ENCODE assay signal across 28 mouse cellular contexts in the genomic region with DNA sequence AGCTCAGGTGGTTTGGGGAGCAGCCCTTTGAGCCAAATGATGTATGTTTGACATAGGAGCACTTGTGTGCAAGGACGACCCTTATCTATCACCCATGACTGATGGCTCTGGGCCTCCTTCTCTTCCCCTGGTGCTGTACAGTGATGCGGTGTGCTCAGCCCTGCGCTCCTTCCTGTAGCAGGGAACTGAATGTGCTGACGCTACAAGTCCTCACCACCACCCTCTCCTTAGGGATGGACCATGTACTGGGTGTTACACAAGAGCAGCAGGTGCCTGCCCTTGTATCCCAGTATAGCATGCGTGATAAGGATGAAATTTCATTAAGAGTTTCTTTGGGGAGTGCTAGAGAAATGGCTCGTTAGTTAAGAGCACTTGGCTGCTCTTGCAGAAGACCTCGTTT. TPM values are rescaled to one million over a fixed set of nuclear protein-coding genes. Genes with fewer than 3 reads are reported as not detected.
DNase-seq lines count a peak whose midpoint lies in the region; ATAC-seq and TF ChIP-seq lines count a peak whose summit lies in the region.
"Had no signal": no experiment of that assay in that cellular context is flagged by ENCODE, and none has a peak within 500 bp of the region (broad histone marks: within the 10 kb centered on the region; RNA-seq: fewer than 3 reads in every experiment).

No protein-coding gene starts in this region.

- H3K36me3 ChIP-seq in neural tube, embryonic 13.5 days, result peaks cover 89% of the 10 kb centered on the region
- peaks cover 84% of the 10 kb centered on the region for H3K36me3 ChIP-seq in neural tube, embryonic 15.5 days
- peaks cover 61% of the 10 kb centered on the region for H3K36me3 ChIP-seq in myocyte (ENCODE audit: control insufficient read depth, insufficient read depth)

- H3K4me3 ChIP-seq in neural tube, embryonic 13.5 days, result no peak overlapping the region
- no peak overlapping the region for H3K4me3 ChIP-seq in neural tube, embryonic 15.5 days (replicated peaks)
- H3K4me3 ChIP-seq in myocyte, result no peak overlapping the region
- H3K4me3 ChIP-seq: erythroblast, embryonic 14.5 days; forebrain, embryonic 15.5 days; heart, adult 2 months; hindbrain, embryonic 12.5 days; left cerebral cortex, adult 2 months; midbrain, embryonic 13.5 days had no signal

- H3ac ChIP-seq in myocyte (ENCODE audit: control insufficient read depth, insufficient read length), result no peak overlapping the region

- H3K4me1 ChIP-seq in neural tube, embryonic 13.5 days (replicated peaks), result peaks cover 44% of the 10 kb centered on the region
- H3K4me1 ChIP-seq in neural tube, embryonic 15.5 days, result peaks cover 47% of the 10 kb centered on the region

- H3K79me2 ChIP-seq in myocyte (ENCODE audit: control insufficient read depth, insufficient read depth), result peaks cover 56% of the 10 kb centered on the region

- no peaks in the 10 kb centered on the region for H3K27me3 ChIP-seq in neural tube, embryonic 13.5 days
- no peaks in the 10 kb centered on the region for H3K27me3 ChIP-seq in neural tube, embryonic 15.5 days (replicated peaks)
- H3K27me3 ChIP-seq in myocyte (ENCODE audit: control insufficient read depth, insufficient read depth, insufficient read length), result no peaks in the 10 kb centered on the region
- H3K27me3 ChIP-seq: embryonic facial prominence, embryonic 13.5 days; forebrain, embryonic 15.5 days; hindbrain, embryonic 12.5 days; midbrain, embryonic 13.5 days had no signal

- 0 out of 2 replicates have a peak overlapping the region, but pooled peaks have one; percentile 4 for H3K9ac ChIP-seq in neural tube, embryonic 13.5 days
- no peak overlapping the region for H3K9ac ChIP-seq in neural tube, embryonic 15.5 days (replicated peaks)
- H3K9ac ChIP-seq: embryonic facial prominence, embryonic 13.5 days; forebrain, embryonic 15.5 days; liver, embryonic 14.5 days; midbrain, embryonic 13.5 days had no signal

- H3K9me3 ChIP-seq in neural tube, embryonic 13.5 days, result no peaks in the 10 kb centered on the region
- no peaks in the 10 kb centered on the region for H3K9me3 ChIP-seq in neural tube, embryonic 15.5 days (replicated peaks)
- H3K9me3 ChIP-seq: embryonic facial prominence, embryonic 13.5 days; forebrain, embryonic 15.5 days; hindbrain, embryonic 12.5 days; midbrain, embryonic 13.5 days had no signal

- no peak overlapping the region for H3K27ac ChIP-seq in neural tube, embryonic 13.5 days (replicated peaks)
- H3K27ac ChIP-seq in neural tube, embryonic 15.5 days (replicated peaks), result no peak overlapping the region
- H3K27ac ChIP-seq: embryonic facial prominence, embryonic 13.5 days; forebrain, embryonic 15.5 days; heart, adult 2 months; hindbrain, embryonic 12.5 days; left cerebral cortex, adult 2 months; liver, embryonic 14.5 days; midbrain, embryonic 13.5 days had no signal

- WGBS in neural tube, embryonic 13.5 days, result 83% methylated on average over 7 of the region's 7 CpGs
- 74% methylated on average over 7 of the region's 7 CpGs for WGBS in neural tube, embryonic 15.5 days

- peak; percentile 92 for DNase-seq in heart, adult 11 months
- no peak for DNase-seq in heart, adult 8-10 months (ENCODE audit: low spot score)
- DNase-seq in kidney, postnatal 25 days, result peak; percentile 44 to 83
- DNase-seq in kidney, adult 18-20 months, result no peak
- no peak for DNase-seq in heart, adult 18-20 months
- DNase-seq: adrenal gland, postnatal 14 days; cerebellum, adult 8-10 months; gastrocnemius, postnatal 10 days; heart, adult 2 months; thymus, postnatal 25 days had no signal

- peak; percentile 30 for TF ChIP-seq POLR2A in myocyte (IDR thresholded peaks at IDR 0.05; ENCODE audit: insufficient read length, low read depth)

- no peak for ATAC-seq in neural tube, embryonic 13.5 days (ENCODE audit: low read depth)
- ATAC-seq in neural tube, embryonic 15.5 days (ENCODE audit: low FRiP score), result no peak
- ATAC-seq: forebrain, embryonic 15.5 days; midbrain, embryonic 13.5 days had no signal

- no peak overlapping the region for H3K4me2 ChIP-seq in neural tube, embryonic 13.5 days
- no peak overlapping the region for H3K4me2 ChIP-seq in neural tube, embryonic 15.5 days
- no peak overlapping the region for H3K4me2 ChIP-seq in myocyte (ENCODE audit: low read depth)
- H3K4me2 ChIP-seq: forebrain, embryonic 15.5 days; hindbrain, embryonic 12.5 days; midbrain, embryonic 13.5 days had no signal

TF ChIP-seq in myocyte, 11 proteins besides CTCF, POLR2A, EP300 and RAD21:
- no peak for TF ChIP-seq MYOG (IDR thresholded peaks at IDR 0.05; ENCODE audit: control insufficient read depth in 1 of 3, insufficient read depth in 1 of 3, insufficient read length in 2 of 3, low read depth in 2 of 3)
- no peak for TF ChIP-seq CEBPB (IDR thresholded peaks at IDR 0.05; ENCODE audit: insufficient read depth, poor library complexity, severe bottlenecking)
- TF ChIP-seq REST (IDR thresholded peaks at IDR 0.05; ENCODE audit: insufficient read depth, insufficient read length), result no peak
- TF ChIP-seq TCF3 (IDR thresholded peaks at IDR 0.05; ENCODE audit: insufficient read length, low read depth), result no peak
- no peak for TF ChIP-seq E2F4 (IDR thresholded peaks at IDR 0.05; ENCODE audit: insufficient read depth)
- TF ChIP-seq POLR2AphosphoS2 (IDR thresholded peaks at IDR 0.05; ENCODE audit: insufficient read length, low read depth), result no peak
- TF ChIP-seq SRF (IDR thresholded peaks at IDR 0.05; ENCODE audit: control insufficient read depth, insufficient read length, low read depth), result no peak
- no peak for TF ChIP-seq MYOD1 (IDR thresholded peaks at IDR 0.05; ENCODE audit: control insufficient read depth in 1 of 3, insufficient read length in 2 of 3, low read depth in 2 of 3)
- no peak for TF ChIP-seq TCF12 (IDR thresholded peaks at IDR 0.05; ENCODE audit: insufficient read depth, poor library complexity, severe bottlenecking)
- TF ChIP-seq MAX (IDR thresholded peaks at IDR 0.05; ENCODE audit: low read depth), result no peak
- no peak for TF ChIP-seq USF1 (IDR thresholded peaks at IDR 0.05; ENCODE audit: low read depth)

RNA-seq across cellular contexts. Expression of gene Ddx39b, which starts 5.6 kb away (rescaled TPM):
- total RNA-seq in heart, adult 8-10 months (2022), result 10 to 100 TPM; 76.7 to 92.1 (median 86.6) TPM
- polyA plus RNA-seq in neural tube, embryonic 13.5 days (2015; fragmentation: Nextera tagmentation; extraction: Ambion mirVana), result 385 and 402 TPM in 2 replicates
- 334 and 376 TPM in 2 replicates for polyA plus RNA-seq in neural tube, embryonic 15.5 days (2015; fragmentation: Nextera tagmentation; extraction: Ambion mirVana)
- polyA plus RNA-seq in myocyte (2012; fragmentation: generic; extraction: Trizol), result 268 TPM
- 10 to 100 TPM; 77.3 to 83.1 TPM for total RNA-seq in heart, adult 18-20 months (2021)

RNA-seq across cellular contexts. Expression of gene Nfkbil1, which starts 11.6 kb away (rescaled TPM):
- 1 to 10 TPM; 8.2 to 9.4 (median 8.5) TPM for total RNA-seq in heart, adult 8-10 months (2022)
- 9.5 and 10.8 TPM in 2 replicates for polyA plus RNA-seq in neural tube, embryonic 13.5 days (2015; fragmentation: Nextera tagmentation; extraction: Ambion mirVana)
- polyA plus RNA-seq in neural tube, embryonic 15.5 days (2015; fragmentation: Nextera tagmentation; extraction: Ambion mirVana), result 11.2 and 12.1 TPM in 2 replicates
- polyA plus RNA-seq in myocyte (2012; fragmentation: generic; extraction: Trizol), result 27.1 TPM
- 1 to 10 TPM; 8.2 to 8.3 TPM for total RNA-seq in heart, adult 18-20 months (2021)

RNA-seq across cellular contexts. Expression of gene Atp6v1g2, which starts 13.7 kb away (rescaled TPM):
- 1 to 10 TPM; 1.7 to 3.6 (median 1.9) TPM for total RNA-seq in heart, adult 8-10 months (2022)
- polyA plus RNA-seq in neural tube, embryonic 13.5 days (2015; fragmentation: Nextera tagmentation; extraction: Ambion mirVana), result 58.9 and 66.1 TPM in 2 replicates
- 116 and 126 TPM in 2 replicates for polyA plus RNA-seq in neural tube, embryonic 15.5 days (2015; fragmentation: Nextera tagmentation; extraction: Ambion mirVana)
- 2.0 TPM for polyA plus RNA-seq in myocyte (2012; fragmentation: generic; extraction: Trizol)
- total RNA-seq in heart, adult 18-20 months (2021), result 1 to 10 TPM; 2.1 to 2.3 TPM

RNA-seq across cellular contexts. Expression of gene H2-D1, which starts 15.4 kb away (rescaled TPM):
- 100 to 1,000 TPM; 108 to 169 (median 117) TPM for total RNA-seq in heart, adult 8-10 months (2022)
- polyA plus RNA-seq in neural tube, embryonic 13.5 days (2015; fragmentation: Nextera tagmentation; extraction: Ambion mirVana), result 70.5 and 79.1 TPM in 2 replicates
- polyA plus RNA-seq in neural tube, embryonic 15.5 days (2015; fragmentation: Nextera tagmentation; extraction: Ambion mirVana), result 143 and 196 TPM in 2 replicates
- polyA plus RNA-seq in myocyte (2012; fragmentation: generic; extraction: Trizol), result 38.3 TPM
- total RNA-seq in heart, adult 18-20 months (2021), result 100 to 1,000 TPM; 164 to 263 TPM

RNA-seq across cellular contexts. Expression of gene Gm16181, which starts 26.5 kb away (rescaled TPM):
- under 1 TPM in 1 of 4 experiments, not detected in 3; 0.72 TPM for total RNA-seq in heart, adult 8-10 months (2022)
- 0.56 TPM in 1 of 2 replicates, not detected in the other for polyA plus RNA-seq in neural tube, embryonic 13.5 days (2015; fragmentation: Nextera tagmentation; extraction: Ambion mirVana)
- polyA plus RNA-seq in neural tube, embryonic 15.5 days (2015; fragmentation: Nextera tagmentation; extraction: Ambion mirVana), result 0.40 TPM in 1 of 2 replicates, not detected in the other
- polyA plus RNA-seq in myocyte (2012; fragmentation: generic; extraction: Trizol), result 0.18 TPM
- not detected for total RNA-seq in heart, adult 18-20 months (2021)
- total RNA-seq: gastrocnemius, postnatal 10 days; heart, adult 2 months; layer of hippocampus, postnatal 10 days; left cerebral cortex, adult 2 months; left cerebral cortex, postnatal 36 days; megakaryocyte progenitor cell, adult 5-6 weeks had no signal
- polyA plus RNA-seq: C2C12; cortical plate, adult 2 months; embryonic facial prominence, embryonic 13.5 days; erythroblast, embryonic 14.5 days; heart, embryonic 14.5 days; limb, embryonic 14.5 days; neural tube, embryonic 11.5 days had no signal

Comparison
In these comparisons a context has a peak if more than half of its experiments do, and no peak if none do; other contexts are left out.
1. DNase-seq: peak in heart, adult 11 months (single experiment) and kidney, postnatal 25 days (2 of 2); none in heart, adult 8-10 months (single experiment), kidney, adult 18-20 months (single experiment) and heart, adult 18-20 months (0 of 2).
2. RNA of gene Atp6v1g2, which starts 13.7 kb away (polyA plus RNA-seq): 116 to 126 TPM in neural tube, embryonic 15.5 days and 58.9 to 66.1 TPM in neural tube, embryonic 13.5 days; 2.0 TPM in myocyte (single experiment); every median in the first group is over 10 times any median in the second.